9 mouse cellular contexts compared by ENCODE assay signal in the genomic region with DNA sequence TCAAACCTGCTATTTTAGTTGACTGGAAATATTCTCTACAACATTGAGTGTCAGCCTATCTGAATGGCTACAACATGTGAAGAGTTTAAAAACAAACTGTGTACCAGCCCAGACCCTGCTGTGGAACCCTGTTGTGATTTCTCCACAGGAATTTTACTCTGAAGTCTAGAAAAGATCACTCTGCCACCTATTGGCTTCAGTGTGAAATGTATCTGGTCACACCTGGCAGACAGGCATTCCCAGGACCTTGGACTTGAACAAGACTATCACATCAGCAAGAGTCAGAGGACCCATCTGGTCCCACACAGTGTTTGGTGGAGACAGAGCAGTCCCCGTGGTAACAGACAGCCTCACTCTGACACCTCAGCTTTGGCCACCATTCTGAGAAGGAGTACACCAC.
A peak's percentile ranks its signal among the peaks of the same experiment; 100 is the strongest.
DNase-seq lines count a peak whose midpoint lies in the region; TF ChIP-seq lines count a peak whose summit lies in the region.
"Had no signal": no experiment of that assay in that cellular context is flagged by ENCODE, and none has a peak within 500 bp of the region (broad histone marks: within the 10 kb centered on the region; RNA-seq: fewer than 3 reads in every experiment).

No protein-coding gene starts in this region.

- no peak overlapping the region for H3K4me3 ChIP-seq in layer of hippocampus, adult 2 months
- H3K4me3 ChIP-seq: limb, embryonic 13.5 days had no signal

- H3K27ac ChIP-seq in layer of hippocampus, adult 2 months: no peak overlapping the region
- H3K27ac ChIP-seq: limb, embryonic 13.5 days had no signal

- TF ChIP-seq CTCF in layer of hippocampus, adult 2 months (conservative IDR thresholded peaks at IDR 0.05): peak; percentile 74

- DNase-seq in adrenal gland, adult 2 months: peak; percentile 8
- DNase-seq in adrenal gland, postnatal 4 days (ENCODE audit: low spot score in 2 of 2): no peak
- DNase-seq in layer of hippocampus, adult 2 months (ENCODE audit: low spot score in 2 of 2): peak in 1 of 2 experiments; percentile 20
- no peak for DNase-seq in layer of hippocampus, postnatal 10 days (ENCODE audit: low spot score in 2 of 2)
- peak; percentile 30 for DNase-seq in embryo, embryonic 11 days
- peak; percentile 31 for DNase-seq in lung, postnatal 25 days (ENCODE audit: low spot score)
- no peak for DNase-seq in urinary bladder, postnatal 36 days (ENCODE audit: low spot score in 2 of 2)
- no peak for DNase-seq in thymus, adult 18-20 months

Comparison
In these comparisons a context has a peak if more than half of its experiments do, and no peak if none do; other contexts are left out.
1. DNase-seq: peak in adrenal gland, adult 2 months (single experiment), embryo, embryonic 11 days (single experiment) and lung, postnatal 25 days (single experiment); none in adrenal gland, postnatal 4 days (0 of 2), layer of hippocampus, postnatal 10 days (0 of 2), urinary bladder, postnatal 36 days (0 of 2) and thymus, adult 18-20 months (0 of 2).